Mouse (Mus musculus): ENCODE results near the gene Tbl1x.

Tbl1x gene

GRCm38 (mm10) chrX:77608947-77609703 lies 98.3 kb downstream of the Tbl1x start:
- no peak for DNase-seq (ENCODE audit: low read depth, low spot score)

- peak; percentile 22 for DNase-seq (ENCODE audit: low read depth, low spot score)
These were observed 101.1 kb downstream of the Tbl1x start for GRCm38 (mm10) chrX:77611938-77612337.

- DNase-seq (ENCODE audit: low read depth, low spot score), result no peak
These were observed 102.2 kb downstream of the Tbl1x start for GRCm38 (mm10) chrX:77613041-77613440.

- DNase-seq (ENCODE audit: low read depth, low spot score), result no peak
These were observed 105.0 kb downstream of the Tbl1x start for GRCm38 (mm10) chrX:77615735-77616293.

GRCm38 (mm10) chrX:77617368-77618144 lies 106.7 kb downstream of the Tbl1x start:
- no peak for DNase-seq (ENCODE audit: low read depth, low spot score)

GRCm38 (mm10) chrX:77630439-77630838 lies 119.6 kb downstream of the Tbl1x start:
- no peak for DNase-seq (ENCODE audit: low read depth, low spot score)

- no peak for DNase-seq (ENCODE audit: low read depth, low spot score)
These were observed 125.7 kb downstream of the Tbl1x start for GRCm38 (mm10) chrX:77636499-77636898.

- peak; percentile 53 for DNase-seq (ENCODE audit: low read depth, low spot score)
These were observed 127.3 kb downstream of the Tbl1x start for GRCm38 (mm10) chrX:77638076-77638475.

GRCm38 (mm10) chrX:77640301-77640700 lies 129.5 kb downstream of the Tbl1x start:
- no peak for DNase-seq (ENCODE audit: low read depth, low spot score)

- DNase-seq (ENCODE audit: low read depth, low spot score), result no peak
These were observed 135.4 kb downstream of the Tbl1x start for GRCm38 (mm10) chrX:77646164-77646563.

GRCm38 (mm10) chrX:77650246-77650645 lies 139.4 kb downstream of the Tbl1x start:
- DNase-seq (ENCODE audit: low read depth, low spot score), result peak; percentile 36

- DNase-seq (ENCODE audit: low read depth, low spot score), result no peak
These were observed 151.2 kb downstream of the Tbl1x start for GRCm38 (mm10) chrX:77662030-77662429.

GRCm38 (mm10) chrX:77663276-77663675 lies 152.5 kb downstream of the Tbl1x start:
- DNase-seq (ENCODE audit: low read depth, low spot score), result no peak

- DNase-seq (ENCODE audit: low read depth, low spot score), result no peak
These were observed 154.2 kb downstream of the Tbl1x start for GRCm38 (mm10) chrX:77665030-77665429.

GRCm38 (mm10) chrX:77666911-77667310 lies 156.1 kb downstream of the Tbl1x start:
- no peak for DNase-seq (ENCODE audit: low read depth, low spot score)

- DNase-seq (ENCODE audit: low read depth, low spot score), result no peak
These were observed 156.6 kb downstream of the Tbl1x start for GRCm38 (mm10) chrX:77667441-77667840.

- no peak for DNase-seq (ENCODE audit: low read depth, low spot score)
These were observed 159.2 kb downstream of the Tbl1x start for GRCm38 (mm10) chrX:77669779-77670550.

Data from A20 (cell line).